Mouse (Mus musculus) gastrocnemius, postnatal 36 days (tissue): ENCODE results near the gene Taf1d. TPM values are rescaled to one million over a fixed set of nuclear protein-coding genes. Genes with fewer than 3 reads are reported as not detected.
"Not testable (repeated sequence)": the region's sequence is repeated elsewhere in the genome, so short reads cannot be mapped to it uniquely, and the experiment has no call there.

Experiments
- DNase-seq, 2 experiments: peaks; one replicate each; pipeline ENCODE4 v3.0.0; 2022
- intact Hi-C: fragments of 180-260 bp; cut with DNase I; formaldehyde crosslinking; loops from one replicate; pipeline ENCODE4 v1.15.1; 2025
- long read RNA-seq, 2 experiments: library from polyadenylated mRNA; stranded (forward); transcript quantifications; one replicate each; pipeline ENCODE4 v2.0.0; 2021
- total RNA-seq, 2 experiments: library from RNA; stranded (reverse); gene quantifications; 2 replicates each; pipeline ENCODE4 v1.2.3; 2021

The Taf1d gene
- 100 to 1,000 TPM in 1 of 2 experiments, 10 to 100 TPM in 1; 85.5 to 104 TPM for total RNA-seq
- long read RNA-seq, experiment 1, partial matches to known transcripts: 5 of 13 reads
- long read RNA-seq, experiment 1, other reads (novel, unspliced or antisense): 4 of 13 reads
- long read RNA-seq, experiment 2, partial matches to known transcripts: 5 of 14 reads
- long read RNA-seq, experiment 2, other reads (novel, unspliced or antisense): 5 of 14 reads

- intact Hi-C loops: no loop called here
- peak; percentile 97 to 99 for DNase-seq
Measured at GRCm38 (mm10) chr9:15305503-15306397, at the start of gene Taf1d. Gene Taf1d, plus strand, starts transcription at chr9:15306214.

GRCm38 (mm10) chr9:15256214-15256613 lies 49.8 kb upstream of the Taf1d start:
- intact Hi-C loops: no loop called here
- DNase-seq: no peak

DNA sequence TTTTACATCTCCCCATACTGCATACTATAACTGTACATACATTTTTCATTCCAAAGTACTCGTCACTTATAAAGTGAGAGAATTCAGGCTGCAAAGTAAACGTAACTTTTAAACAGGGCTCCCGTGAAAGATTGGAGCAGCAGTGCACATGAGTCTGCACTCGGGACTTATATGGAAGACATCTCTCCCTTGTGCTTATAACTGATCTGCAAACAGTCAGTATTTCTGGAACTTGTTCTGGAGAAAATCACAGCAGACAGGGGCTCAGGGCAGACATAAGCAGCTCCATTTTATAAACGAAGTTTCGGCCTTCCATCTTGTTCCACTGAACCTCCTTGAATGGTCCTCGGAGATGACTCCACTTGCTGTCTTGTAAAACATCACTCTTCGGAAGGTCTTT lies 44.0 kb upstream of the Taf1d start:
- intact Hi-C loops: no loop called here
- DNase-seq: no peak

DNA sequence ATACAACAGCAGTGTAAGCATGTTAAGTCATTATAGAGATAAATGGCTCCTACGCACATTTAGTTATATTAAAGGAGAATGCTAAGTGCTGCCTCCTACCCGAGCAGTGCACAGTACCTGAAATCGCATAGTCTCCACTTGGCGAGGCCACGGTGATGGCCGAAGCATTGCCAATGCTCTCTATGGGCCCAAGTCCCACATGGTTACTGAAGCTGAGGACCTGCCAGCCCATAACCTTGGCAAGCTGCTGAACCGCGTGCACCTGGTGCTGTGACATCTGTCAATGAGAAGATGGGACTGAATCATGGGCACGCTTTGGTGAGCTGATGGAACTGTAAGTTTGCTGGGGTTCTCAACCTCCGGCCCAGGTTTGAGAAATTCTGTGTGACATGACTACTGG lies 42.5 kb upstream of the Taf1d start:
- intact Hi-C loops: no loop called here

DNA sequence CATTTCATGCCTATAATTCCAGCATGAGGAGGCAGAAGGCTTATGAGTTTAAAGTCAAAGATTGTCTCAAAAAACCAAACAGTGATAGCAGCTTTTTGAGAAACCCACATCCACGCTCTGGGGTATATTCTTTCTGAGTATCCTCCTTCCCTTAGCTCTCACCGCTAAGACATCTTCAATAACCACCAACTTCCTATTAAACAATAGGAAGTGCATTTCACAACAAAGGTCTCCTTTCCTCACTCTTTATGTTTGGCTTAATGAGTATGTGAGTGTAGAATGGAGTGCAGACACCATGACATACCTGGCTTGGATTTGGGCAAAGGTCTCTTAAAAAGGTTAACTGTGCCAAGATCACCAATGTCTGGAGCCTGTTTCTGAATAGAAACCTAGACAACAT lies 32.0 kb upstream of the Taf1d start:
- intact Hi-C loops: no loop called here
- no peak for DNase-seq

More for the DNA sequence above, 42.5 kb upstream of the Taf1d start:
- no peak for DNase-seq

DNA sequence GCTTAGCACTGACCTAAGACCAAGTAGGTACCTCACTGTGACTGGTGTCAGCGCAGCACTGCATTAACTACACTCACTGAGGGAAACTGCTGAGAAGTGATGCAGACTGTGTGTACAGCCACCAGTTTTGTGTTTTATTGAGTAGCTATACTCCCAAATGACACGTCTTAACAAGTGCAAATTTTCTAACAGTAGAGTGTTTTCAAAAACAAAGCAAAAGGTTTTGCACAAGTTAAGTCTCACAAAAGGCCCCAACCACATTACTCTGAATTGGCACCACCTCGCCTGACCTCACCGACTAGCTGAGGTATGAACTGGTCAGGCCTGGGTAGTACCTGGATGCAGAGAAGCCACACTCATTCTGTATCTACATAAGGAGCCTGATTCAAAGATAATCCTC lies 29.2 kb upstream of the Taf1d start:
- no peak for DNase-seq
- intact Hi-C loops: no loop called here

GRCm38 (mm10) chr9:15278343-15278742 lies 27.7 kb upstream of the Taf1d start:
- DNase-seq: no peak
- intact Hi-C loops: no loop called here

DNA sequence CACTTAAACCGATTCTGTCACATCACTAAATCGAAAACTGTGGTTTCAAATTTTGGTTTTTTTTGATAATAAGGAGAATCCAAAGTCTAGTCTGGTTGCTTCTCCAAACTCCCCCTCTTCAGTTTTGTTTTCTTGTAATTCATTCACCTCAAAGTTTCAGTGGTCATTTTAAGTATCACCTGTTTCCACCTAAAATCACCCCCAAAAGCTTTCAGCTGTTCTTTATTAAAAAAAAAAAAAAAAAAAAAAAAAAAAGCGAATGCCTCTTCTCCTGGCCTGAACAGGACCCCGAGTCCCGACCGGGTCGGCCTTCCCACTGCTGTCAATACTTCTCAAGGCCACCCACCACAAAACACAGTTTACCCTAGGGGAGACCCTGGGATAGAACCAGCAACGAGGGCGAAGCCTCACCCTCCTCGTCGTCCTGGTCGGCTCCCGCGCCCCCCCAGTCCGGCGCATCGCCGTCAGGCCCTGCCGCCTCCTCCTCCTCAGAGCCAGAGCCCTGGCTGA lies 26.8 kb upstream of the Taf1d start:
- intact Hi-C loops: no loop called here
- no peak for DNase-seq

- intact Hi-C loops: no loop called here
- peak; percentile 85 to 89 for DNase-seq
Measured at GRCm38 (mm10) chr9:15279649-15280490, 26.1 kb upstream of the Taf1d start, which contains the start of gene Med17. Gene Med17, minus strand, starts transcription at chr9:15279931.

- intact Hi-C loops: no loop called here
- DNase-seq: no peak
Measured at GRCm38 (mm10) chr9:15280491-15280879, 25.5 kb upstream of the Taf1d start.

DNA sequence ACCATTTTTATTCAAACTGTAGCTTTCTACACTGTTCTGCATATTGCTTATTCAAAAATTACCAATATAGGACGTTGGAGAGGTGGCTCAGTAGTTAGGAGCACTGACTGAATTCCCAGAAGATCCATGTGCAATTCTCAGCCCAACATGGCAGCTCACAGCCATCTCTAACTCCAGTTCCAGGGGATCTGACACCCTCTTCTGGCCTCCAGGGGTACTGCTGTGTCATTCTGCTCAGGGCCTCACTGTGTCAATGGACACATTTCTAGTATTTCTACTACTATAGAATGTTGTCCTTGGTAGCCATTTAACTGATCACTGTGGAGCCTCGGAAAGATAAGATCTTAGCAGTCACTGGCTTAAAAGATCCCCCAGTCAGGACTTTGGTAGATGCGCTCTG lies 20.6 kb upstream of the Taf1d start:
- no peak for DNase-seq
- intact Hi-C loops: no loop called here

DNA sequence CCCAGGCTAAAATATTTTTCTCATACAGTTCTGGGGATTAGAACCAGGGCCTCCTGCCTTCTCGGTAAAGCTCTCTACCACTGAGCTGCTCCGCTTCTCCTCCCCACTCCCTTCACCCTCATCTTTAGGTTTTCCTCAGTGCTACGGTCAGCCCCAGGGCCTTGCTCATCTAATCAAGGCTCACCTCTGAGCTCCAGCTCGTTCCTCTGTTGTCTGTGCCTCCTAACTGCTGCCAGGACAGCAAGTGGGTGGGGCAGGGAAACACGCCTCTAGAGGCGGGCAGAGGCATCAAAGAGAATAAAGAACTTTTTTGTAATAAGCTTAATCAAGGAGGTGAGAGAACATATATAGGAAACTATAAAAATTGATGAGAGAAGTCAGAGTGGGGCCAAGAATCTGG lies 18.2 kb upstream of the Taf1d start:
- intact Hi-C loops: no loop called here
- DNase-seq: no peak

DNA sequence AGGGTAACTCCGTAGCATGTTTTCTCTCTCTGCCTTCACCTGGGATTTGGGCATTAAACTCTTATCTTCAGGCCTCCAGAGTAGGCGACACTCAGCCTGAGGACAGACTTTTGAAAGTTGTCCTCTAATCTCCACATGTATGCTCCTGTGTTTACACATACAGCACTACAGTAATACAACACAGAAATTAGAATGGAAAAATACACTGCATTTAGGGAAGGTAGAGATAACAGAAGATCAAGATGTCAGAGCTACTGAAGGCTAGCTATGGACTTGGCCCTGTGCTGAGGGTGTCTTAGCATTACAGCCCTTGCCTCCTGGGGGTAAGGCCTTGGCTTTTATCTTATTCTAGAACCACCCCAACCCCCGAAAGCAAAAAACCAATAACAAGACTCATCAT lies 17.6 kb upstream of the Taf1d start:
- intact Hi-C loops: no loop called here

GRCm38 (mm10) chr9:15289251-15289650 lies 16.8 kb upstream of the Taf1d start:
- DNase-seq: no peak
- intact Hi-C loops: no loop called here

More for the DNA sequence above, 17.6 kb upstream of the Taf1d start:
- no peak for DNase-seq

- DNase-seq: no peak
- intact Hi-C loops: no loop called here
Measured at GRCm38 (mm10) chr9:15297112-15297511, 8.9 kb upstream of the Taf1d start.

GRCm38 (mm10) chr9:15298451-15298850 lies 7.6 kb upstream of the Taf1d start:
- intact Hi-C loops: no loop called here

DNA sequence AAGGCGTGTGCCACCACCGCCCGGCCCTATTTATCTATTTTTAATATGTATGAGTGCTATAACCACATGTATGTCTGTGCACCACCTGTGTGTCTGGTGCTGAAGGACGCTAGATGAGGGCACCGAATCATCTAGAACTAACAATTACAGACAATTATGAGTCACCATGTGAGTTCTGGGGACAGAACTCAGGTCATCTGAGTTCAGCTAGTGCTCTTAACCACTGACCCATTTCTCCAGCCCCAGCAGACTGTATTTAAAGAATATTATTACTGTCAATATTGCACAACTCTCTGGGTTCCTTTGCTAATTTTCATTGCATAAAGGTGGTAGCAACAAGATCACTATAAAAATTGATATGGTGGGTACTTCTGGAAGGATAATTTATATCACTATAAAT lies 6.0 kb upstream of the Taf1d start:
- intact Hi-C loops: no loop called here
- no peak for DNase-seq

More at GRCm38 (mm10) chr9:15298451-15298850, 7.6 kb upstream of the Taf1d start:
- no peak for DNase-seq

- no peak for DNase-seq
- intact Hi-C loops: no loop called here
Measured at GRCm38 (mm10) chr9:15301399-15301798, 4.6 kb upstream of the Taf1d start.

- intact Hi-C loops, DNase-seq: not testable (repeated sequence)
Measured at GRCm38 (mm10) chr9:15302006-15302405, 4.0 kb upstream of the Taf1d start.

DNA sequence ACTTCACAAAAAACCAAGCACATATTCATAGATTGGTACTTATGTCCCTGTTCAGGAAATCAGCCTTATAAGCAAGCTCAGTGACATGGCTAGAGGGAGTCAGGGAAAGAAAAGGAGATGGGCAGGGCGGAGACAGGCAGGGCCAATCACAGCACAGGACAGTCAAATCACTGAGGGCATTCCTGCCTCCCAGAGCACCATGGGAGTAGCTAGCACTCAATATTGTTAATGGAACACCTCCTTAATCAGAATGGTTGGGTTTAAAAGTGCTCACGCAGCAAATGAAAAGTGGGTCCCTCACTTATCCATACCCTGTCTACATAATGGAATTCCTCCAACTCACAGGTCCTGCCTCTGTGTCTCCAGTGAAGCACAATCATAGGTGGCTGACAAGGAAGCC lies 3.1 kb upstream of the Taf1d start:
- intact Hi-C loops: no loop called here

More for the DNA sequence above, 3.1 kb upstream of the Taf1d start:
- no peak for DNase-seq
